Mouse (Mus musculus) heart, postnatal 0 days (tissue): ENCODE measurements around the gene Prox1.

Experiments used
- CTCF ChIP-seq: IDR thresholded peaks from 2 replicates; pipeline ENCODE4 v1.5.1; 2016; ENCODE audit warnings: antibody characterized with exemption, control low read depth, low read depth
- EP300 ChIP-seq: IDR thresholded peaks from 2 replicates; pipeline ENCODE4 v1.6.1; 2016; ENCODE audit warnings: antibody characterized with exemption, low read depth

- TF ChIP-seq CTCF = no peak
- TF ChIP-seq EP300 = no peak
These were observed 37.6 kb downstream of the Prox1 start for GRCm38 (mm10) chr1:190132897-190133296.
